Mouse (Mus musculus): ENCODE measurements around the gene Sema4b. TPM values are rescaled to one million over a fixed set of nuclear protein-coding genes. Genes with fewer than 3 reads are reported as not detected.

Gene Sema4b
- polyA plus RNA-seq, 1 experiment from 2014 or later: 13.5 TPM

DNA sequence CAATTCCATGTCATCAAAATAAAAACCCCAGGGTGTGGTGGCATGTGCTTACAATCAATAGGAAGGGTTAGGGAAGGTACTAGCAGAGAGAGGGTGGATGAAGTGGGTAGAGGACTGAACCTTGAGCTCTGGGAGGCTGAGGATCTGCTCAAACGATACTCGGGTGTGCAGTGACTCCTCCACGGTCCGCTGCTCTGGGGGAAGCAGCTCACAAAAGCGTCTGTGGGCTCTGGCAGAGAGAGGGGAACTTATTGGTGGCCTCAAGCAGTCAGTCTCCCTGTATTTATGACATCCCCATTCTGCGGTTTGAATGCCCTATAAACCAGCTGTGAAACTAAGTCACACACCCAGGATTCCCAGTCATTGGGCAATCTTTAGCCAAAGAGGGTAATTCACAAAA lies 43.6 kb downstream of the Sema4b start:
- no peaks in the 10 kb centered on the region for H3K27me3 ChIP-seq (ENCODE audit: insufficient read depth, low read length)
- no peak overlapping the region for H3K4me3 ChIP-seq (ENCODE audit: low read depth, low read length)
- no peak overlapping the region for H3K27ac ChIP-seq (ENCODE audit: low read depth)
- no peaks in the 10 kb centered on the region for H3K9me3 ChIP-seq (ENCODE audit: low read length)
- peaks cover 35% of the 10 kb centered on the region for H3K36me3 ChIP-seq (replicated peaks; ENCODE audit: insufficient read depth, low read length)
- ATAC-seq (no peak), DNase-seq (no peak)
- peak overlapping the region; percentile 26 for H3K9ac ChIP-seq (replicated peaks)
- TF ChIP-seq CTCF (IDR thresholded peaks at IDR 0.05; ENCODE audit: low read depth) (no peak), EP300 (IDR thresholded peaks at IDR 0.05; ENCODE audit: low read depth) (no peak)
- peaks cover 26% of the 10 kb centered on the region for H3K4me1 ChIP-seq (ENCODE audit: insufficient read depth)
- peak overlapping the region; percentile 98 for H3K4me2 ChIP-seq (ENCODE audit: low read depth, low read length)
- 37% methylated on average over 6 of the region's 6 CpGs for WGBS (ENCODE audit: insufficient replicate concordance)

DNA sequence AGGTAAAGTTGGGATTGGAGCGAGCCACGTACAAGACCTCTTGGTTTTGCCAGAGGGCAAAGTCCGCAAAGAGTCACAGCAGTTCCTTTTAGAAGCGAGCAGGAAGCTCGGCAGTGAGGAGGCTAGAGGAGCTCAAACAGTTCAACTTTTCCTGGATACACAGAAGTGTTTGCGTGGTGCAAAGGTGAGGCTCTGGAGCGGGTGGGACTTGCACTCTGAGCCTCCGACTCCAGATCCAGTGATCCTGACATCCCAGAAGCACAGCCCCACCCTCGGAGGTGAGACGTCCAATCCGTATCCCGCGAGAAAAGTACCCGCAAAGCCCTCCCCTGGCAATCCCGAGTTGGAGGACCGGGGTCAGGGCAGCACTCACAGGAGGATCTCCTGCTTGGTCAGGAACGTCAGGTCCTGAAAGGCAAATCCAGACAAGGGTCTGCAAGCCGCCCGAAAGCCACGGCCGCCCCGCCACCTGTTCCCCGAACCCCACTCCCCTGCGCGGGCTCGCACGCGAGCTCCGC lies 45.4 kb downstream of the Sema4b start:
- Histone ChIP-seq H3K27me3 (ENCODE audit: insufficient read depth, low read length) (no peaks in the 10 kb centered on the region), H3K9me3 (ENCODE audit: low read length) (no peaks in the 10 kb centered on the region), H3K4me1 (ENCODE audit: insufficient read depth) (peaks cover 26% of the 10 kb centered on the region), H3K27ac (ENCODE audit: low read depth) (peak overlapping the region; percentile 84), H3K4me2 (ENCODE audit: low read depth, low read length) (peak overlapping the region; percentile 98), H3K4me3 (ENCODE audit: low read depth, low read length) (peak overlapping the region; percentile 68), H3K9ac (replicated peaks) (peak overlapping the region; percentile 77), H3K36me3 (replicated peaks; ENCODE audit: insufficient read depth, low read length) (peaks cover 18% of the 10 kb centered on the region)
- TF ChIP-seq CTCF (IDR thresholded peaks at IDR 0.05; ENCODE audit: low read depth) (no peak), EP300 (IDR thresholded peaks at IDR 0.05; ENCODE audit: low read depth) (no peak)
- DNase-seq (no peak), ATAC-seq (peak; percentile 62)
- under 1% methylated on average over 29 of the region's 29 CpGs for WGBS (ENCODE audit: insufficient replicate concordance)

DNA sequence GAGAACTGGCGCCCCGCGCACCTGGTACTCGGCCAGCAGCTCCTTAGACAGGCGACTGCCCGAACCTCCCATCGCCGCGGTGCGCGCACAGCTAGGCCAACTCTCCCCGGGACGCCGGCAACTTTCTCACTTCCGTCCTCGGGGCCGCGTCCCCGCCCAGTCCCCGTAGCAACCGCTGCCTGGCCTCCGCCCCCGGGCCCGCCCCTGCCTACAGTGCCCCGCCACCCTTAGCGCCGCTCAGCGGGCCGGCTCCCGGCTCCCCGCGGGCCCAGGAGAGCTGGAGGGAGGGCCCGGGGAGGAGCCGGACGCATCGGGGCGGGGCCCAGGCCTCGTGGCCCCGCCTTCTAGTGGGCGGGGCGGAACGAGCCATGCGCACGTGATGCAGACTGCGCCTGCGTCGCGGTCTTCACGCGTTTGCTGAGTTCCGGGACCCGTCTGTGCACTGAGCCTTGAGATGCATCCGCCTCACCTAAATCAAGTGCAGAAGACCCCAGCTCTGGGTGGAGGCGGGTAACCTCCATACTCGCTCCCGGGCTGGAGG lies 45.9 kb downstream of the Sema4b start, which contains the start of the genes Cib1 and Gdpgp1:
Gene Cib1, minus strand, starts transcription at position 325 of the 541 bp plus-strand sequence.
Gene Gdpgp1, plus strand, starts transcription at position 377 of the 541 bp plus-strand sequence.
- ATAC-seq: peak; percentile 99
- Histone ChIP-seq H3K36me3 (replicated peaks; ENCODE audit: insufficient read depth, low read length) (peaks cover 12% of the 10 kb centered on the region), H3K27ac (ENCODE audit: low read depth) (peak within 1 kb of the TSS; percentile 84), H3K4me2 (ENCODE audit: low read depth, low read length) (peak within 1 kb of the TSS; percentile 98), H3K9ac (replicated peaks) (peak within 1 kb of the TSS; percentile 83), H3K4me1 (ENCODE audit: insufficient read depth) (peaks cover 26% of the 10 kb centered on the region), H3K9me3 (ENCODE audit: low read length) (no peaks in the 10 kb centered on the region), H3K27me3 (ENCODE audit: insufficient read depth, low read length) (no peaks in the 10 kb centered on the region), H3K4me3 (ENCODE audit: low read depth, low read length) (peak within 1 kb of the TSS; percentile 68)
- peak; percentile 99 for DNase-seq
- WGBS (ENCODE audit: insufficient replicate concordance): under 1% methylated on average over 54 of the region's 56 CpGs
- TF ChIP-seq EP300 (IDR thresholded peaks at IDR 0.05; ENCODE audit: low read depth) (no peak), CTCF (IDR thresholded peaks at IDR 0.05; ENCODE audit: low read depth) (0 out of 2 replicates have a peak, but pooled peaks have one; percentile 7)

DNA sequence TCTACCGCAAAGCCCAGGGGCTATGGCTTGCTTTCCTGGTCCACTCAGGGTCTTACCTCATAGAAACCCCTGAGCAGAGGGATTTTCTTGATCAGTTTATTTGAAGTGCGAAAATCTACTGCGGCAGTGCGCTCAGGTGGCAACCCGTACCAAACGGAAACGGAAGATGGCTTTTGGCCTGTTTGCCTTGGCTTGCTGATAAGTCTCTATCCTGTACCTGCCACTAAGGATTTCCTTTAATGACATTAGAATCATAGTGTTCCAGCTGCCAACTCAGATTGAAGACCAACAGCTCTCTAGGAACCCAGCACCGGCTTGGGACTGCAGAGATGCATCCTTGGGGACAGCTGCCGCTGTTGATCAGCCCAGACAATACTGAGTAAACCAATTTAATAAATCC lies 47.2 kb downstream of the Sema4b start:
- no peak for DNase-seq
- no peak for ATAC-seq
- Histone ChIP-seq H3K4me1 (ENCODE audit: insufficient read depth) (peaks cover 26% of the 10 kb centered on the region), H3K27ac (ENCODE audit: low read depth) (no peak overlapping the region), H3K9me3 (ENCODE audit: low read length) (no peaks in the 10 kb centered on the region), H3K9ac (replicated peaks) (peak overlapping the region; percentile 47; the same call in 1 of the 2 replicates), H3K4me2 (ENCODE audit: low read depth, low read length) (peak overlapping the region; percentile 98), H3K36me3 (replicated peaks; ENCODE audit: insufficient read depth, low read length) (peaks cover 8% of the 10 kb centered on the region), H3K27me3 (ENCODE audit: insufficient read depth, low read length) (no peaks in the 10 kb centered on the region), H3K4me3 (ENCODE audit: low read depth, low read length) (peak overlapping the region; percentile 68)
- TF ChIP-seq CTCF (IDR thresholded peaks at IDR 0.05; ENCODE audit: low read depth) (no peak), EP300 (IDR thresholded peaks at IDR 0.05; ENCODE audit: low read depth) (no peak)
- WGBS (ENCODE audit: insufficient replicate concordance): 50% methylated on average over 9 of the region's 9 CpGs

DNA sequence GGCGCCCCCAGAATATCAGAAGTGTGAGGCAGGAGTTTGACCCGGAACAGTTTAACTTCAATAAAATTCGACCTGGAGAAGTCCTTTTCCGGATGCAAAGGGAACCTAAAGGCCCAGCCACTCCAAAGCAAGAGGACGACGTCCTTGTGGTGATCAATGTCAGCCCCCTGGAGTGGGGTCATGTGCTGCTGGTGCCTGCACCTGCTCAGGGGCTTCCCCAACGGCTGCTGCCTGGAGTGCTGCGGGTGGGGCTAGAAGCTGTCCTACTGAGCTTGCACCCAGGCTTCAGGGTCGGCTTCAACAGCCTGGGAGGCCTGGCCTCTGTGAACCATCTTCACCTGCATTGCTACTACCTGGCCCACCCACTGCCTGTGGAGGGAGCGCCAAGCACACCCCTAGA lies 51.9 kb downstream of the Sema4b start:
- H3K27me3 ChIP-seq (ENCODE audit: insufficient read depth, low read length): no peaks in the 10 kb centered on the region
- H3K4me3 ChIP-seq (ENCODE audit: low read depth, low read length): no peak overlapping the region
- peaks cover 4% of the 10 kb centered on the region for H3K4me1 ChIP-seq (ENCODE audit: insufficient read depth)
- ATAC-seq: no peak
- peaks cover 15% of the 10 kb centered on the region for H3K36me3 ChIP-seq (replicated peaks; ENCODE audit: insufficient read depth, low read length)
- no peaks in the 10 kb centered on the region for H3K9me3 ChIP-seq (ENCODE audit: low read length)
- WGBS (ENCODE audit: insufficient replicate concordance): 85% methylated on average over 10 of the region's 10 CpGs
- no peak overlapping the region for H3K27ac ChIP-seq (ENCODE audit: low read depth)
- no peak overlapping the region for H3K9ac ChIP-seq (replicated peaks)
- no peak overlapping the region for H3K4me2 ChIP-seq (ENCODE audit: low read depth, low read length)
- DNase-seq: no peak
- TF ChIP-seq CTCF (IDR thresholded peaks at IDR 0.05; ENCODE audit: low read depth) (no peak), EP300 (IDR thresholded peaks at IDR 0.05; ENCODE audit: low read depth) (no peak)

DNA sequence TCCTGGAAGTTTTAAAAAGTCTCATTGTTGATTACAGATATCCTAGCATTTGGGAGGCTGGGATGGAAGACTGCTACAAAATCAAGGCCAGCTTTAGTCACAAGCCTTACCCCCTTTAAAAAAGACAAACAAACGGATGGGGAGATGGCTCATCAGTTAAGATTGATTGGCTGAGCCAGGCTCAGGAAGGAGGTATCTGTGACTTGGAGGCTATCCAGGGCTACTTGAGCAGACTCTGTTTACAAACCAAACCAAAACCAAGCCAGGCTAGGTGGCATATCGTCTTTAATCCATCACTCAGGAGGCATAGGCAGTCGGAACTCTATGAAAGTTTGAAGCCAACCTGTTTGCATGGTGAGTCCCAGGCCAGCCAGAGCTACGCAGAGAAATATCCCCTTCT lies 55.0 kb downstream of the Sema4b start:
- DNase-seq (no peak), ATAC-seq (no peak)
- Histone ChIP-seq H3K4me2 (ENCODE audit: low read depth, low read length) (no peak overlapping the region), H3K9ac (replicated peaks) (no peak overlapping the region), H3K4me1 (ENCODE audit: insufficient read depth) (peaks cover 7% of the 10 kb centered on the region; the same call in 1 of the 2 replicates), H3K9me3 (ENCODE audit: low read length) (no peaks in the 10 kb centered on the region), H3K27me3 (ENCODE audit: insufficient read depth, low read length) (no peaks in the 10 kb centered on the region), H3K27ac (ENCODE audit: low read depth) (no peak overlapping the region), H3K36me3 (replicated peaks; ENCODE audit: insufficient read depth, low read length) (peaks cover 15% of the 10 kb centered on the region), H3K4me3 (ENCODE audit: low read depth, low read length) (no peak overlapping the region)
- 72% methylated on average over 4 of the region's 4 CpGs for WGBS (ENCODE audit: insufficient replicate concordance)
- no peak for TF ChIP-seq CTCF (IDR thresholded peaks at IDR 0.05; ENCODE audit: low read depth)
- no peak for TF ChIP-seq EP300 (IDR thresholded peaks at IDR 0.05; ENCODE audit: low read depth)

Measured in liver, postnatal 0 days (tissue).